Mouse (Mus musculus) ES-Bruce4 (cell line): ENCODE data around the gene G530012D18Rik.
"Not testable (repeated sequence)": the region's sequence is repeated elsewhere in the genome, so short reads cannot be mapped to it uniquely, and the experiment has no call there.

Source experiments
- CTCF ChIP-seq: IDR thresholded peaks from one replicate; pipeline ENCODE4 v1.8.1; 2011; ENCODE audit warnings: low read depth, low read length
- POLR2A ChIP-seq: IDR thresholded peaks from one replicate; pipeline ENCODE4 v1.8.1; 2011; ENCODE audit warnings: low read length; ENCODE audit not compliant: insufficient read depth

- not testable (repeated sequence) for TF ChIP-seq POLR2A, CTCF
These were observed 6.0 kb downstream of the G530012D18Rik start for GRCm38 (mm10) chr1:85581518-85581917.
